Mouse (Mus musculus): ENCODE results near the gene Tex52. TPM values are rescaled to one million over a fixed set of nuclear protein-coding genes. Genes with fewer than 3 reads are reported as not detected.
"Not testable (repeated sequence)": the region's sequence is repeated elsewhere in the genome, so short reads cannot be mapped to it uniquely, and the experiment has no call there.

Gene Tex52
- polyA plus RNA-seq, 1 experiment = 0.05 TPM

DNA sequence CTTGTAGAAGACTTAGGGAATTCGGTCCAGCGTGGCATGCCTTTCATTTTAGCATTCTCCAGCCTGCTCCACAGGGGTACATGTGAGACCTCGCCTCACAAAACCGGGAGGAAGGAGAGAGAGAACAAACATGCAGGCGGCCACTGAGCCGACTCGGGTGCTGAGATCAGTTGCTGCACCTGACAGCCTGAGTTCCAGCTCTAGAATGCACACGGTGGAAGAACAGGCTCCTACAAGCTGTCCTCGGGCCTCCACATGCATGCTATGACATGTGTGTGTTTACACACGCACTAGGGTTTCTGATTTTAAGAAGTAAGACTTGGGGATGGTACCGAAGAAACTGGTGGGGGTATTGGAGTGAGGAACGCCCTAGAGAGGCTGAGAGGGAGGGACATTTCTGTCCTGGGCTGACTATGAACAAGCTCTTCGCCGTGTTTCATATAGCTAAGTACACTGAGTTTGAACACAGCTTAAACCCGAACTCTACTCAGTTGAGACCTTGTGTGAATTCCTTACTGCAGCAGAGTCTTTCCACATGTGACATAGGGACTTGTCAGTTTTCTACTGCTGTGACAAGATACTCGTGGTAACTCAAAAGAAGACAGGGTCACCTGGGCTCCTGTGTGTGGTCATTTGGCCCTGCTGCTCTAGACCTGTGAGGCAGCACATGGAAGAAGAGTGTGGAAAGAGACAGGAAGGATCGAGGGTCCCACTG, 1.3 kb downstream of the Tex52 start:
- 95% methylated on average over 17 of the region's 17 CpGs for WGBS
- DNase-seq (ENCODE audit: low read depth in 1 of 2, low spot score in 2 of 2) = no peak
- TF ChIP-seq CTCF (IDR thresholded peaks at IDR 0.05; ENCODE audit: extremely low read depth, insufficient read depth, insufficient read length, insufficient replicate concordance) (no peak), POLR2A (IDR thresholded peaks at IDR 0.05; ENCODE audit: low read depth, low read length) (no peak)
- no peak overlapping the region for H3K27ac ChIP-seq (ENCODE audit: insufficient read depth, low read length)
- H3K4me1 ChIP-seq (ENCODE audit: control insufficient read depth, insufficient read depth, insufficient read length) = peaks cover 7% of the 10 kb centered on the region; the same call in 1 of the 2 replicates
- H3K27me3 ChIP-seq (ENCODE audit: control insufficient read depth, insufficient read depth, low read length) = no peaks in the 10 kb centered on the region
- H3K4me3 ChIP-seq (ENCODE audit: extremely low read depth, insufficient read depth, insufficient read length) = no peak overlapping the region
- H3K36me3 ChIP-seq (ENCODE audit: control insufficient read depth, insufficient read depth, low read length) = peaks cover 8% of the 10 kb centered on the region

GRCm38 (mm10) chr6:128379636-128380035, 4.4 kb downstream of the Tex52 start:
- no peak for TF ChIP-seq POLR2A (IDR thresholded peaks at IDR 0.05; ENCODE audit: low read depth, low read length)
- Histone ChIP-seq H3K36me3 (ENCODE audit: control insufficient read depth, insufficient read depth, low read length) (no peaks in the 10 kb centered on the region), H3K4me3 (ENCODE audit: extremely low read depth, insufficient read depth, insufficient read length) (no peak overlapping the region), H3K4me1 (ENCODE audit: control insufficient read depth, insufficient read depth, insufficient read length) (peaks cover 14% of the 10 kb centered on the region; the same call in 1 of the 2 replicates), H3K27me3 (ENCODE audit: control insufficient read depth, insufficient read depth, low read length) (no peaks in the 10 kb centered on the region), H3K27ac (ENCODE audit: insufficient read depth, low read length) (no peak overlapping the region)
- WGBS = 67% methylated on average over 16 of the region's 16 CpGs
- no peak for DNase-seq (ENCODE audit: low read depth in 1 of 2, low spot score in 2 of 2)

DNA sequence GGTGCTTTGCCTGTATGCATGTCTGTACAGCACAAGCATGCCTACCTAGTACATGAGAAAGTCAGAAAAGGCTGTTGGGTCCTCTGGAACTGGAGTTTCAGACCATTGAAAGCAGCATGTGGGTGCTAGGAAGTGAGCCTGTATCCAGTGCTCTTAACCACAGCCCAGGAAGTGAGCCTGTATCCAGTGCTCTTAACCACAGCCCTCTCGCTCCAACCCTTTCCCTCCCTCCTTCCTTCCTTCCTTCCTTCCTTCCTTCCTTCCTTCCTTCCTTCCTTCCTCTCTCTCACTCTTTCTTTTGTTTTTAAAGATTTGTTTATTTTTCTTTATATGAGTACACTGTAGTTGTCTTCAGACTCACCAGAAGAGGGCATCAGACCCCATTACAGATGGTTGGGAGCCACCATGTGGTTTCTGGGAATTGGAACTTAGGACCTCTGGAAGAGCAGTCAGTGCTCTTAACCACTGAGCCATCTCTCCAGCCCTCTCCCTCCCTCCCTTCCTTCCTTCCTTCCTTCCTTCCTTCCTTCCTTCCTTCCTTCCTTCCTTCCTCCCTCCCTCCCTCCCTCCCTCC, 5.4 kb downstream of the Tex52 start:
- DNase-seq (ENCODE audit: low read depth in 1 of 2, low spot score in 2 of 2); H3K27ac ChIP-seq (ENCODE audit: insufficient read depth, low read length); H3K4me3 ChIP-seq (ENCODE audit: extremely low read depth, insufficient read depth, insufficient read length); H3K36me3 ChIP-seq (ENCODE audit: control insufficient read depth, insufficient read depth, low read length); H3K27me3 ChIP-seq (ENCODE audit: control insufficient read depth, insufficient read depth, low read length): not testable (repeated sequence)
- H3K4me1 ChIP-seq (ENCODE audit: control insufficient read depth, insufficient read depth, insufficient read length) = peaks cover 14% of the 10 kb centered on the region; the same call in 1 of the 2 replicates
- 11% methylated on average over 1 of the region's 1 CpGs for WGBS

DNA sequence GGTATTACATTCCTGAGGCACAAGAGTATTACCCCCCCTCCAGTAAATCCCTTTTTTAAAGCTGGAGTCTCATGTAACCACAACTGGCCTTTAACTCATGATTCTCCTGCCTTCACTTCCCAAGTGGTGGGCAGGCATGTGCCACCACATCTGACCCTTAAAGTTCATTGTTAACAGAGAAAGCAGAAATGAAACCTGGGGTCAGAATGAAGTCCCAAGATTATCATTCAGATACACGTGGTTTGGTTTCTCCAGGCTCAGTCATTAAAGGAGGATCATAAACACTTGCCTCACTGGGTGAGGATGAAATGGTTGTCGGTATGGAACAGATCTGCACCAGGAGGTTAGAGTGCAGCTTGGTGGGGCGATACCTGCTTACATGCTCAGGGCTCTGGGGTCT, 6.0 kb downstream of the Tex52 start:
- no peak overlapping the region for H3K27ac ChIP-seq (ENCODE audit: insufficient read depth, low read length)
- DNase-seq (ENCODE audit: low read depth in 1 of 2, low spot score in 2 of 2) = no peak
- TF ChIP-seq CTCF (IDR thresholded peaks at IDR 0.05; ENCODE audit: extremely low read depth, insufficient read depth, insufficient read length, insufficient replicate concordance) (no peak), POLR2A (IDR thresholded peaks at IDR 0.05; ENCODE audit: low read depth, low read length) (no peak)
- WGBS = 42% methylated on average over 3 of the region's 3 CpGs
- no peak overlapping the region for H3K4me3 ChIP-seq (ENCODE audit: extremely low read depth, insufficient read depth, insufficient read length)
- peaks cover 14% of the 10 kb centered on the region; the same call in 1 of the 2 replicates for H3K4me1 ChIP-seq (ENCODE audit: control insufficient read depth, insufficient read depth, insufficient read length)
- H3K36me3 ChIP-seq (ENCODE audit: control insufficient read depth, insufficient read depth, low read length) = no peaks in the 10 kb centered on the region
- no peaks in the 10 kb centered on the region for H3K27me3 ChIP-seq (ENCODE audit: control insufficient read depth, insufficient read depth, low read length)

GRCm38 (mm10) chr6:128383752-128384151, 8.5 kb downstream of the Tex52 start:
- peak; percentile 46 to 72 for DNase-seq (ENCODE audit: low read depth in 1 of 2, low spot score in 2 of 2)
- no peak overlapping the region for H3K4me3 ChIP-seq (ENCODE audit: extremely low read depth, insufficient read depth, insufficient read length)
- H3K36me3 ChIP-seq (ENCODE audit: control insufficient read depth, insufficient read depth, low read length) = no peaks in the 10 kb centered on the region
- TF ChIP-seq CTCF (IDR thresholded peaks at IDR 0.05; ENCODE audit: extremely low read depth, insufficient read depth, insufficient read length, insufficient replicate concordance) = no peak
- TF ChIP-seq POLR2A (IDR thresholded peaks at IDR 0.05; ENCODE audit: low read depth, low read length) = no peak
- H3K27ac ChIP-seq (ENCODE audit: insufficient read depth, low read length) = 0 out of 2 replicates have a peak overlapping the region, but pooled peaks have one; percentile 47
- WGBS = 15% methylated on average over 7 of the region's 7 CpGs
- H3K4me1 ChIP-seq (ENCODE audit: control insufficient read depth, insufficient read depth, insufficient read length) = peaks cover 14% of the 10 kb centered on the region; the same call in 1 of the 2 replicates
- H3K27me3 ChIP-seq (ENCODE audit: control insufficient read depth, insufficient read depth, low read length) = no peaks in the 10 kb centered on the region

DNA sequence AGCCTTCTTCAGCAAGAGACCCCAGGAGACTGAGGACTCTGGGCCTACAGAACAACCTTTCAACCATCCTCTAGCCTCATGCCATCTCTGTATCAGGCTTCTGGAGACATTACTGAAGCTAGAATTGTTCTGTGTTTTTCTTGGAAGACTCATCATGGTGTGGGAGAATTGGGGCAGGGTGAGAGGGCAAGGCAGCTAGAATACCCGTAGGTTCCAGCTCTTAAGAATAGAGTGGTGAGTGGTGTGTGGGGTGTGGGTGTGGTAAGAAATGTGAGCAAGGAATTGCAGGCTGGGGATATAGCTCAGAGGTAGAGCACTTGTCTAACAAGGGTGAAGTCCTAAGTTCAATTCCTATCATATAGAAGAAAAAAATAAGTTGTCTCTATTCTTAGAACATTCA, 9.8 kb downstream of the Tex52 start:
- no peaks in the 10 kb centered on the region for H3K36me3 ChIP-seq (ENCODE audit: control insufficient read depth, insufficient read depth, low read length)
- H3K27me3 ChIP-seq (ENCODE audit: control insufficient read depth, insufficient read depth, low read length) = no peaks in the 10 kb centered on the region
- DNase-seq (ENCODE audit: low read depth in 1 of 2, low spot score in 2 of 2) = no peak
- no peak for TF ChIP-seq POLR2A (IDR thresholded peaks at IDR 0.05; ENCODE audit: low read depth, low read length)
- no peak for TF ChIP-seq CTCF (IDR thresholded peaks at IDR 0.05; ENCODE audit: extremely low read depth, insufficient read depth, insufficient read length, insufficient replicate concordance)
- H3K4me3 ChIP-seq (ENCODE audit: extremely low read depth, insufficient read depth, insufficient read length) = no peak overlapping the region
- 90% methylated on average over 1 of the region's 1 CpGs for WGBS
- peaks cover 9% of the 10 kb centered on the region; the same call in 1 of the 2 replicates for H3K4me1 ChIP-seq (ENCODE audit: control insufficient read depth, insufficient read depth, insufficient read length)
- H3K27ac ChIP-seq (ENCODE audit: insufficient read depth, low read length) = no peak overlapping the region

- no peak overlapping the region for H3K4me3 ChIP-seq (ENCODE audit: extremely low read depth, insufficient read depth, insufficient read length)
- DNase-seq (ENCODE audit: low read depth in 1 of 2, low spot score in 2 of 2) = no peak
- H3K27ac ChIP-seq (ENCODE audit: insufficient read depth, low read length) = no peak overlapping the region
- H3K27me3 ChIP-seq (ENCODE audit: control insufficient read depth, insufficient read depth, low read length) = no peaks in the 10 kb centered on the region
- H3K4me1 ChIP-seq (ENCODE audit: control insufficient read depth, insufficient read depth, insufficient read length) = no peaks in the 10 kb centered on the region
- WGBS = 89% methylated on average over 1 of the region's 1 CpGs
- no peaks in the 10 kb centered on the region for H3K36me3 ChIP-seq (ENCODE audit: control insufficient read depth, insufficient read depth, low read length)
- no peak for TF ChIP-seq CTCF (IDR thresholded peaks at IDR 0.05; ENCODE audit: extremely low read depth, insufficient read depth, insufficient read length, insufficient replicate concordance)
- no peak for TF ChIP-seq POLR2A (IDR thresholded peaks at IDR 0.05; ENCODE audit: low read depth, low read length)
Measured at GRCm38 (mm10) chr6:128389185-128389584, 13.9 kb downstream of the Tex52 start.

All from spleen, adult 2 months (tissue).